Mouse (Mus musculus) neural tube, embryonic 11.5 days (tissue): ENCODE results near the gene Acsm5. TPM values are rescaled to one million over a fixed set of nuclear protein-coding genes. Genes with fewer than 3 reads are reported as not detected.

Experiments used
- ATAC-seq: fragments of 200-750 bp; cut with Nextera tagmentation; 2 replicates; pipeline ENCODE4 v1.8.0; 2017; ENCODE audit warnings: moderate number of reproducible peaks, mild to moderate bottlenecking, moderate TSS enrichment, moderate library complexity; ENCODE audit not compliant: insufficient read depth, low FRiP score, low TSS enrichment
- DNase-seq: peaks from one replicate; pipeline ENCODE4 v3.0.0-alpha.2; 2015; ENCODE audit warnings: low spot score
- H3K27ac ChIP-seq: fragments of 300-500 bp; sonication (generic); 2 replicates; pipeline ENCODE4 v1.5.1; 2014; ENCODE audit warnings: low read depth, mild to moderate bottlenecking, low read length
- H3K27me3 ChIP-seq: fragments of 300-500 bp; sonication (generic); 2 replicates; pipeline ENCODE4 v1.6.1; 2014; ENCODE audit warnings: mild to moderate bottlenecking, low read length, mixed read lengths; ENCODE audit not compliant: control insufficient read depth, insufficient read depth
- H3K36me3 ChIP-seq: fragments of 300-500 bp; sonication (generic); 2 replicates; pipeline ENCODE4 v1.6.1; 2014; ENCODE audit warnings: mild to moderate bottlenecking, low read length, moderate library complexity, mixed read lengths; ENCODE audit not compliant: control insufficient read depth, insufficient read depth
- H3K4me1 ChIP-seq: fragments of 300-500 bp; sonication (generic); 2 replicates; pipeline ENCODE4 v1.6.1; 2014; ENCODE audit warnings: low read length, mixed read lengths; ENCODE audit not compliant: control insufficient read depth, insufficient read depth
- H3K4me2 ChIP-seq: fragments of 300-500 bp; sonication (generic); 2 replicates; pipeline ENCODE4 v1.6.1; 2014; ENCODE audit warnings: low read depth, mild to moderate bottlenecking, moderate library complexity
- H3K4me3 ChIP-seq: fragments of 300-500 bp; sonication (generic); 2 replicates; pipeline ENCODE4 v1.5.1; 2014; ENCODE audit warnings: low read depth, low read length
- H3K9ac ChIP-seq: fragments of 300-500 bp; sonication (generic); 2 replicates; pipeline ENCODE4 v1.6.1; 2014; ENCODE audit warnings: mild to moderate bottlenecking, low read length
- H3K9me3 ChIP-seq: fragments of 300-500 bp; sonication (generic); 2 replicates; pipeline ENCODE4 v1.6.1; 2016; ENCODE audit warnings: low read length; ENCODE audit not compliant: control insufficient read depth
- WGBS: fragments of 180-500 bp; shearing (Covaris S2); extraction: QIAGEN DNeasy Blood & Tissue Kit; methylation state at CpG from one replicate; pipeline ENCODE4 v1.1.7; 2014; 5-methylcytosine and 5-hydroxymethylcytosine counted together
- polyA plus RNA-seq: library from polyadenylated mRNA; unstranded; fragments of >200 nt; fragmentation: Nextera tagmentation; extraction: Ambion mirVana; gene quantifications from 2 replicates; pipeline ENCODE4 v1.2.1, GENCODE M21; 2014

Gene Acsm5
- polyA plus RNA-seq, 1 experiment from 2014 or later = not detected

- Histone ChIP-seq H3K36me3 (no peaks in the 10 kb centered on the region), H3K9me3 (no peaks in the 10 kb centered on the region), H3K27me3 (no peaks in the 10 kb centered on the region), H3K4me2 (no peak overlapping the region), H3K4me1 (no peaks in the 10 kb centered on the region), H3K27ac (no peak overlapping the region), H3K4me3 (no peak overlapping the region), H3K9ac (no peak overlapping the region)
- no peak for ATAC-seq
- WGBS = 61% methylated on average over 2 of the region's 2 CpGs
- no peak for DNase-seq
These were observed 8.3 kb downstream of the Acsm5 start for GRCm38 (mm10) chr7:119527548-119527947.

- H3K27ac ChIP-seq = no peak overlapping the region
- H3K4me2 ChIP-seq = no peak overlapping the region
- WGBS = 80% methylated on average over 7 of the region's 7 CpGs
- H3K27me3 ChIP-seq = no peaks in the 10 kb centered on the region
- H3K9me3 ChIP-seq = no peaks in the 10 kb centered on the region
- ATAC-seq (no peak), DNase-seq (no peak)
- H3K36me3 ChIP-seq = no peaks in the 10 kb centered on the region
- no peak overlapping the region for H3K4me3 ChIP-seq
- no peak overlapping the region for H3K9ac ChIP-seq
- H3K4me1 ChIP-seq = no peaks in the 10 kb centered on the region
These were observed 9.4 kb downstream of the Acsm5 start for GRCm38 (mm10) chr7:119528617-119529016.

DNA sequence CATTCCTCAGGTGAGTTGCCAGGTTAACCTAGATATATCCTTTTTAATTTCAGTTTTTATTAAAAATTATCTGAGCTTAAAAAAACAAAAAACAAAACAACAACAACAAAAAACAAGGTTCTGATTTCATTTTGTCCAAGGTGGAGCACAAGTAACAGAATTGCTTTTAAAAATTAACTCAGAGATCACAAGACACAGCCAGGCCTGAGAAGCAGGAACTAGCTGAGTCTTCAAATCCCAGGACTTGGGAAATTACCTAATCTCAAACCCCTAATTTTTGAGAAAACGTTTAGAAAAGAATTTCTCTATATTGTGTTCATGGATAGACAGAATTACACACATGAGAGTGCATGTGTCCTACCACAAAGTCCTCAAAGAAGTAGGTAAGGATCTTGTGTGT lies 13.7 kb downstream of the Acsm5 start:
- no peak overlapping the region for H3K4me2 ChIP-seq
- DNase-seq (no peak), ATAC-seq (no peak)
- no peaks in the 10 kb centered on the region for H3K27me3 ChIP-seq
- H3K36me3 ChIP-seq = no peaks in the 10 kb centered on the region
- 64% methylated on average over 1 of the region's 1 CpGs for WGBS
- no peak overlapping the region for H3K4me3 ChIP-seq
- H3K9ac ChIP-seq = no peak overlapping the region
- H3K4me1 ChIP-seq = no peaks in the 10 kb centered on the region
- no peak overlapping the region for H3K27ac ChIP-seq
- H3K9me3 ChIP-seq = no peaks in the 10 kb centered on the region

DNA sequence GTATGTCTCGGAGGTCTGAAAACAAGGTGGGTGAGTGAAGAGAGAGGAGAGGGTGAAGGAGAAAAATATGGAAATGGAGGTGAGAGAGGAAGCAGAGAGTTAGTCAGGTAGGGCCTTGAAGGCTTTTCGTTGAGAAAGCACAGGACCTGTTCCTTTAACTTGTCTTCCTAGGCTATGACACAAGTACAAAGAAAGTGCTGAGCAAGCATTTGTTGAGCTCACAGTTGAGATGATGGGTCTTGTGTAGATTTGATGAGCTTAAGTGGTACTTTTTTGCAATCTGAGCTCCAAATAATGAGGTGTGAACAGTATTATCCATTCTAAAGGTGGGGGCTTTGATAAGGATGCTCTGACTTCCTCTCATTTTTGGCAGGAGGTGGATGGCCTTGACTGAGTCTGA lies 15.1 kb downstream of the Acsm5 start:
- ATAC-seq (no peak), DNase-seq (no peak)
- Histone ChIP-seq H3K36me3 (no peaks in the 10 kb centered on the region), H3K4me2 (no peak overlapping the region), H3K27ac (no peak overlapping the region), H3K9me3 (no peaks in the 10 kb centered on the region), H3K9ac (no peak overlapping the region), H3K4me1 (no peaks in the 10 kb centered on the region), H3K27me3 (no peaks in the 10 kb centered on the region), H3K4me3 (no peak overlapping the region)
- 92% methylated on average over 2 of the region's 2 CpGs for WGBS

- WGBS = 83% methylated on average over 2 of the region's 2 CpGs
- no peaks in the 10 kb centered on the region for H3K4me1 ChIP-seq
- no peaks in the 10 kb centered on the region for H3K9me3 ChIP-seq
- H3K9ac ChIP-seq = no peak overlapping the region
- H3K4me2 ChIP-seq = no peak overlapping the region
- ATAC-seq (no peak), DNase-seq (no peak)
- H3K4me3 ChIP-seq = no peak overlapping the region
- no peaks in the 10 kb centered on the region for H3K27me3 ChIP-seq
- H3K36me3 ChIP-seq = no peaks in the 10 kb centered on the region
- H3K27ac ChIP-seq = no peak overlapping the region
These were observed 23.2 kb downstream of the Acsm5 start for GRCm38 (mm10) chr7:119542445-119542844.

- no peak overlapping the region for H3K4me2 ChIP-seq
- H3K36me3 ChIP-seq = no peaks in the 10 kb centered on the region
- H3K27me3 ChIP-seq = no peaks in the 10 kb centered on the region
- no peaks in the 10 kb centered on the region for H3K9me3 ChIP-seq
- no peak for ATAC-seq
- H3K4me3 ChIP-seq = no peak overlapping the region
- H3K9ac ChIP-seq = no peak overlapping the region
- H3K27ac ChIP-seq = no peak overlapping the region
- no peaks in the 10 kb centered on the region for H3K4me1 ChIP-seq
- DNase-seq = no peak
These were observed 26.3 kb downstream of the Acsm5 start for GRCm38 (mm10) chr7:119545572-119545971.

DNA sequence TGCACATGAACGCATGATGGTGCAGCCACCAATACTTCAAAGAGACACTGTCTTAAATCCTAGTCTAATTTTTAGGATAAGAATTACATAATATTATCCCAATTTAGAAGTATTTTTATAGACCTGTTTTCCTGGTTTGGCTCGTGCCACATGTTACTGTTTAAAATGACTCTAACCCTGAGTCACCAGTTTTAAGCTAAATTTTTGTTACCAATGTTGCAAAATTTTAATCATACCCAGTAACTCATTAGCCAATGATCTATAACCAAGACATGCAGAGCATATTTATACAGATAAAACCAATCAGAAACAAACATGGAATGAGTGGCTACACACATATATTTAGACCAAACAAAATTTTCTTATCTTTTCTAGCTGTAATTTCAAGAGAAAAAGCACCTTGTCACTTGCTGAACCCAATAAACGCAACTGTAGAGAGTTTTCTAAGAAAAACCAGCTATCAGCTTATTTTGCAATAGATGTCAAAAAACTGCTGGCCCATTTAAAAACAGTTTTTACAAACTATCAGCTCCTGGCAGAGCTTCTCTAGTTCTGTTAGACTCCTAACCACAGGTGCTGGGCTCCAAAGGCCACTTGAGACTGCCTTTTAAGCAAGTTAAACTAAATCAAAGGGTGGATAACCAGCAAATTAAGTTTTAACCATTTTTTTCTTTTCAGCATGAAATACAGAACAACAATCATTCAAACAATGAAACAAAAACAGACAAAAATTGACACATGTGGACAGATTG lies 31.4 kb downstream of the Acsm5 start:
- Histone ChIP-seq H3K27me3 (no peaks in the 10 kb centered on the region), H3K9ac (no peak overlapping the region), H3K36me3 (no peaks in the 10 kb centered on the region), H3K4me2 (no peak overlapping the region), H3K4me1 (no peaks in the 10 kb centered on the region), H3K27ac (no peak overlapping the region), H3K9me3 (no peaks in the 10 kb centered on the region), H3K4me3 (no peak overlapping the region)
- DNase-seq (no peak), ATAC-seq (no peak)
- WGBS = 88% methylated on average over 3 of the region's 3 CpGs

DNA sequence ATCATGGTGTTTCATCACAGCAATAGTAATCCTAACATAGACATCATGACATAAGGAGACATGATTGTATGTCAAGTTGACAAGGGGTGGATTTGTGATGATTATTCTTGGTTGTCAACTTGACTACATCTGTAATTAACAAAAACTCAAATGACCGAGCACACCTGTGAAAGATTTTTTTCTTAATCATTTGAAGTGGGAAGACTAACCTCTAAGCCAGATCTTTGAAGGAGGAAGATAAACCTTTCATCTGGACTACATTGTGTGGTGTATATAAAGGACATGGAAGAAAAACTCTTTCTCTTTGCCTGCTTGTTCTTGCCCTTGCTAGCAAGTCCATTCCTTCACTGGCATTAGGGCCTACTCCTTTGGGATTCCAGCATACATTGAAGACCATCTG lies 34.8 kb downstream of the Acsm5 start, which contains the start of gene Acsm2:
Gene Acsm2, plus strand, starts transcription at position 301 of the 400 bp plus-strand sequence.
- no peaks in the 10 kb centered on the region for H3K36me3 ChIP-seq
- no peak within 1 kb of the TSS for H3K4me3 ChIP-seq
- no peak for ATAC-seq
- no peaks in the 10 kb centered on the region for H3K9me3 ChIP-seq
- DNase-seq = no peak
- no peak within 1 kb of the TSS for H3K9ac ChIP-seq
- 79% methylated on average over 1 of the region's 1 CpGs for WGBS
- no peaks in the 10 kb centered on the region for H3K4me1 ChIP-seq
- H3K4me2 ChIP-seq = no peak within 1 kb of the TSS
- H3K27me3 ChIP-seq = no peaks in the 10 kb centered on the region
- H3K27ac ChIP-seq = no peak within 1 kb of the TSS

GRCm38 (mm10) chr7:119559789-119560451 lies 40.7 kb downstream of the Acsm5 start:
- Histone ChIP-seq H3K27ac (no peak overlapping the region), H3K4me2 (no peak overlapping the region), H3K36me3 (no peaks in the 10 kb centered on the region), H3K4me3 (no peak overlapping the region), H3K9ac (no peak overlapping the region), H3K4me1 (no peaks in the 10 kb centered on the region), H3K27me3 (no peaks in the 10 kb centered on the region), H3K9me3 (no peaks in the 10 kb centered on the region)
- DNase-seq = no peak
- 76% methylated on average over 3 of the region's 3 CpGs for WGBS
- no peak for ATAC-seq
